Mouse (Mus musculus): ENCODE data around the gene Col12a1. TPM values are rescaled to one million over a fixed set of nuclear protein-coding genes. Genes with fewer than 3 reads are reported as not detected.

The Col12a1 gene
- polyA plus RNA-seq, 1 experiment from 2014 or later: 28.2 TPM

DNA sequence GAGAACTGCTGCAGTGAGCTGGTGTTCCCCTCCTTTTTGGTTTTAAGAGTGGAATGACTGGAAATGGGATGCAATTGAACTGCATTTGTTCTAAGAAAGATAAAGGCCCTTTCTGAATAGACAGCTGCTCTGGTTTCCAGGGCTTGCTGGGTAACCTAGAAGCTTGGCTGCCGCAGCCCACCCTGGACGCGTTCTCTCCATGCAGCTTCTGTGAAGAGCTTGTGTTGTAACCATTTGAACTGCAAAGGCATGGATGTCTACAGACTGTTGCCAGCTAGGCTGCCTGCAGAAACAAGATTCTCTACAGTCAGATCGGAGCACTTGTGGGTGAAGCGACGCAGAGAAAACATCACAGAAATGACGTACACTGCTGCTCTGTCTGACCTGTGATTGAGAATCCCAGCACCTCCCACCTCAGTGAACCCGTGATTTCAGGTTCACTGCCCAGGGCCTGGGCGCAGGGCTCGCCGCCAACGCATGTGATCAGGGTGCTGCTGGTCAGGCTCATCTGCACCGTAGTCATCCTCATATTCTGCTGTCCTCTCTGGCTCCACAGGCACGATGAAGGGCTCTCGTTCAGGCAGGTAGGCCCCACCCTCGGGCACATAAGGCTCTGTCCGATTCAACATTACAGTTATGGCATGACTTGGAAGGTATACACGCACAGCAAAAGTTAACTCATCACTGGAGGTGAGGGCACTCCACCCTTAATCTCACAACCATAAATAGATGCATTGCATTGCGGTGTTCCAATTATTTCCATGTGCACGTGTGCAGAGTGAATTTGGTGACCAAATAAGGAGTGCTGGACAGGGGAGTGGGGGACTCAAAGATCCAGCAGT is 119.0 kb downstream of the Col12a1 start:
- ATAC-seq (replicated peaks; ENCODE audit: insufficient number of reproducible peaks, low FRiP score, low TSS enrichment, low read depth) (no peak), DNase-seq (ENCODE audit: low spot score) (no peak)
- no peak overlapping the region for H3K9ac ChIP-seq (replicated peaks; ENCODE audit: low read length)
- no peaks in the 10 kb centered on the region for H3K36me3 ChIP-seq (replicated peaks; ENCODE audit: control insufficient read depth, insufficient read depth, low read depth, low read length)
- H3K27ac ChIP-seq (replicated peaks; ENCODE audit: low read depth, low read length): no peak overlapping the region
- no peak overlapping the region for H3K4me3 ChIP-seq (ENCODE audit: low read depth, low read length)
- no peaks in the 10 kb centered on the region for H3K4me1 ChIP-seq (ENCODE audit: control insufficient read depth, insufficient read depth, low read length)
- H3K27me3 ChIP-seq (ENCODE audit: control insufficient read depth, insufficient read depth, low read length): no peaks in the 10 kb centered on the region
- WGBS: 87% methylated on average over 20 of the region's 20 CpGs
- no peaks in the 10 kb centered on the region for H3K9me3 ChIP-seq (replicated peaks; ENCODE audit: control insufficient read depth, low read length)
- no peak overlapping the region for H3K4me2 ChIP-seq (ENCODE audit: low read depth, low read length)

DNA sequence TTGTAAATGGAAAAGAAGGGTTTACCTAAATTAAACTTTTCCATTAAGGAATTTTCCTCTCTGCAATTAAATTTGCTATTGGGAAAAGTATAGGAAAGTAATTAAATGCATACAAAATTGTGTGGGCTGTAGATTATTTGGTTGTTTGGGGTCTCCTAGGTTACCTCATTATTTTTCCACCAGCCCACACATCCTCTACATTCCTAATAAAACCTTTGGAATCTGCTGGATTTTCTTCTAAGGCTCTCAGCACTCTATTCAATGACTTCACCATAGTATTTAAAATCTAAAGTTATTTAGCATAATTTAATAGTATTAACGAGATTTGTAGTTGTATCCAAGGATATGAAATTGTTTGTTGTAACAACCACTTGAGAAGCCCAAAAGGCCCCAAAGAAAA is 120.1 kb downstream of the Col12a1 start:
- 74% methylated on average over 1 of the region's 1 CpGs for WGBS
- no peak overlapping the region for H3K27ac ChIP-seq (replicated peaks; ENCODE audit: low read depth, low read length)
- H3K9me3 ChIP-seq (replicated peaks; ENCODE audit: control insufficient read depth, low read length): no peaks in the 10 kb centered on the region
- ATAC-seq (replicated peaks; ENCODE audit: insufficient number of reproducible peaks, low FRiP score, low TSS enrichment, low read depth) (no peak), DNase-seq (ENCODE audit: low spot score) (no peak)
- no peak overlapping the region for H3K4me2 ChIP-seq (ENCODE audit: low read depth, low read length)
- no peaks in the 10 kb centered on the region for H3K4me1 ChIP-seq (ENCODE audit: control insufficient read depth, insufficient read depth, low read length)
- no peak overlapping the region for H3K9ac ChIP-seq (replicated peaks; ENCODE audit: low read length)
- H3K36me3 ChIP-seq (replicated peaks; ENCODE audit: control insufficient read depth, insufficient read depth, low read depth, low read length): no peaks in the 10 kb centered on the region
- no peak overlapping the region for H3K4me3 ChIP-seq (ENCODE audit: low read depth, low read length)
- no peaks in the 10 kb centered on the region for H3K27me3 ChIP-seq (ENCODE audit: control insufficient read depth, insufficient read depth, low read length)

DNA sequence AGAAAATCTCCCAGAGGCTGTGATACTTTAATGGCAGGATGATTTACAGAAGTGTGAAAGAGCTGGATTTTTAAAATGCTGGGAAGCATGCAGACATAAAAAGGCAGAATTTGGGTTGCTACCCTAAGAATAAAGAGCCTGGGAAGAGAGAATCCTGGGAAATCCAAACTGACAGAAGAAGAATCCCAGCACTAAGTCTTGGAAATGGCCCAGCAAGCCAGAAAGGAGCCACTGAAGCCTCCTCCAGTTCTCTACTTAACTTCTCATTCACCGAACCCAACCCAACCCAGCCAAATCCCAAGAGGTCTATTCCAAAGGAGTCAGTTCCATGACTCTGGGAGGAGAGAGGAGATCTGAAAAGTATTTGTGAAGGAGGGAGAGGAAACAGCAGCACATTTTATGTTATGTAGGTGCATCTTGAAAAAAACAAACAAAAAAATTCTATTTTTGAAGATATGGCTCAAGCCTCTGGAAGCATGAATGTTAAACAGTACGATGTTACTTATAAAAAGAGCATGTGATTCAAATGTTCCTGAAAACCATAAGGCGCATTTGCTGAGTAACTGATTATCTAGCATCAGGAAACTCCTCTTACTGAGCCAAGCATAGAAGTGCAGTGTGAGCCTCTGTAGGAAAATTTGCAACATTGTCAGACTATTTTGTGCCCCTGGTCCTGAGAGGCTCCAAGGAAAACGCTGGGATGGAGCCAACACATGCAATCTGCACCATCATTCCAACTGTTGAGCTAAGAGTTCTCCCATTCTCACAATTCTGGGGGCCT is 132.0 kb downstream of the Col12a1 start:
- no peak for ATAC-seq (replicated peaks; ENCODE audit: insufficient number of reproducible peaks, low FRiP score, low TSS enrichment, low read depth)
- Histone ChIP-seq H3K36me3 (replicated peaks; ENCODE audit: control insufficient read depth, insufficient read depth, low read depth, low read length) (no peaks in the 10 kb centered on the region), H3K4me2 (ENCODE audit: low read depth, low read length) (no peak overlapping the region), H3K4me1 (ENCODE audit: control insufficient read depth, insufficient read depth, low read length) (no peaks in the 10 kb centered on the region), H3K9ac (replicated peaks; ENCODE audit: low read length) (no peak overlapping the region), H3K9me3 (replicated peaks; ENCODE audit: control insufficient read depth, low read length) (no peaks in the 10 kb centered on the region), H3K4me3 (ENCODE audit: low read depth, low read length) (no peak overlapping the region), H3K27ac (replicated peaks; ENCODE audit: low read depth, low read length) (no peak overlapping the region), H3K27me3 (ENCODE audit: control insufficient read depth, insufficient read depth, low read length) (no peaks in the 10 kb centered on the region)
- WGBS: 86% methylated on average over 4 of the region's 4 CpGs
- DNase-seq (ENCODE audit: low spot score): no peak

DNA sequence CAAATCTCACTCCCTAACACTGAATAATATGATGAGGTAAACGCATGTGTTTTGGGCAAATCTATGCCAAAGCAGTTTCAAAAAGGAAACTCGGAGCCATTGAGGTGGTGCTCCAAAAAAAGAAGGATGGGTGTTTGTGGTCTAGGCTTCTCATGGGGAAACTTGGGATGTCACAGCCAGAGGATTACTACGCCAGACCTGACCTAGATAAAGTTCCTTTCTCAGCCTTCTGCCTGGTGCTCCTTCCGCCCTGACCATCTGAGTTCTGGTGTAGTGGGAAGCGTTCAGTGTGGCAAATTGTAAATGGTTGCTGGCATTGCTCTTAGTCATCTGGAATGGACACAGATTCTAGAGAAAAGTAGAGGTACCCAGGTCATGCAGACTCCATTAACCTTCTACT is 151.8 kb downstream of the Col12a1 start:
- 83% methylated on average over 5 of the region's 5 CpGs for WGBS
- Histone ChIP-seq H3K4me2 (ENCODE audit: low read depth, low read length) (no peak overlapping the region), H3K9me3 (replicated peaks; ENCODE audit: control insufficient read depth, low read length) (no peaks in the 10 kb centered on the region), H3K4me1 (ENCODE audit: control insufficient read depth, insufficient read depth, low read length) (no peaks in the 10 kb centered on the region), H3K4me3 (ENCODE audit: low read depth, low read length) (no peak overlapping the region), H3K27me3 (ENCODE audit: control insufficient read depth, insufficient read depth, low read length) (no peaks in the 10 kb centered on the region), H3K9ac (replicated peaks; ENCODE audit: low read length) (no peak overlapping the region), H3K36me3 (replicated peaks; ENCODE audit: control insufficient read depth, insufficient read depth, low read depth, low read length) (no peaks in the 10 kb centered on the region), H3K27ac (replicated peaks; ENCODE audit: low read depth, low read length) (no peak overlapping the region)
- ATAC-seq (replicated peaks; ENCODE audit: insufficient number of reproducible peaks, low FRiP score, low TSS enrichment, low read depth) (no peak), DNase-seq (ENCODE audit: low spot score) (no peak)

DNA sequence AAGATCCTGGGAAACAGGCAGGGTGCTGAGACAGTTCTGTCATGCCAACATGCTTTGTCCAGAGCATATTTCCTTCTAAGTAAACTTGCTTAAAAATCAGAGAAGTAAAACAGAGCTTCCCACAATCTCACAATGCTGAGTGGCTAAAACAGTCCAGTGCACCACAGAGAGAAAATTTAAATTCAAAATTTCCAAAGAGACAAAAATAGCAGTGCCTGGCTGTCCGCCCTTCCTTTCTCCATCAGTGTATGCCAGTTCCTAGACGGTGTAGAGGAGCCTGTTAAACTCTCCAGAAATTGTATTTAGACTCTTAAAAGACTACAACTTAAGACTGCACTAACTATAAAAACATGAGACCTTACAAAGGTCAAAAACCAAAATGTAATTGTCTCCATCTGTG is 165.3 kb downstream of the Col12a1 start:
- Histone ChIP-seq H3K27ac (replicated peaks; ENCODE audit: low read depth, low read length) (no peak overlapping the region), H3K4me2 (ENCODE audit: low read depth, low read length) (no peak overlapping the region), H3K36me3 (replicated peaks; ENCODE audit: control insufficient read depth, insufficient read depth, low read depth, low read length) (no peaks in the 10 kb centered on the region), H3K9ac (replicated peaks; ENCODE audit: low read length) (no peak overlapping the region), H3K4me1 (ENCODE audit: control insufficient read depth, insufficient read depth, low read length) (no peaks in the 10 kb centered on the region), H3K4me3 (ENCODE audit: low read depth, low read length) (no peak overlapping the region), H3K27me3 (ENCODE audit: control insufficient read depth, insufficient read depth, low read length) (no peaks in the 10 kb centered on the region), H3K9me3 (replicated peaks; ENCODE audit: control insufficient read depth, low read length) (no peaks in the 10 kb centered on the region)
- DNase-seq (ENCODE audit: low spot score) (no peak), ATAC-seq (replicated peaks; ENCODE audit: insufficient number of reproducible peaks, low FRiP score, low TSS enrichment, low read depth) (no peak)
- WGBS: 59% methylated on average over 2 of the region's 2 CpGs

Other genes starting within 250 kb of the Col12a1 start
- 609 and 634 TPM in 2 replicates for gene Cox7a2, start 41.0 kb upstream of the Col12a1 start, polyA plus RNA-seq (2014; fragmentation: Nextera tagmentation; extraction: Ambion mirVana)
- 64.2 and 73.6 TPM in 2 replicates for gene Tmem30a, start 74.7 kb upstream of the Col12a1 start, polyA plus RNA-seq (2014; fragmentation: Nextera tagmentation; extraction: Ambion mirVana)